In genomic region chr2:13368517-13368916, GRCm38 (mm10) we compare ENCODE assay signal across 20 mouse cellular contexts.
DNase-seq lines count a peak whose midpoint lies in the region; ATAC-seq and TF ChIP-seq lines count a peak whose summit lies in the region.
"Had no signal": no experiment of that assay in that cellular context is flagged by ENCODE, and none has a peak within 500 bp of the region (broad histone marks: within the 10 kb centered on the region; RNA-seq: fewer than 3 reads in every experiment).

No protein-coding gene starts in this region.

- H3K4me1 ChIP-seq in hindbrain, postnatal 0 days (ENCODE audit: insufficient read depth, low read length) = no peaks in the 10 kb centered on the region
- peaks cover 31% of the 10 kb centered on the region for H3K4me1 ChIP-seq in hindbrain, embryonic 13.5 days (replicated peaks)
- peaks cover 22% of the 10 kb centered on the region for H3K4me1 ChIP-seq in midbrain, embryonic 14.5 days (ENCODE audit: control insufficient read depth, insufficient read depth, low read length)
- peaks cover 24% of the 10 kb centered on the region for H3K4me1 ChIP-seq in midbrain, embryonic 15.5 days

- H3K9ac ChIP-seq in hindbrain, postnatal 0 days (replicated peaks; ENCODE audit: low read length) = no peak overlapping the region
- H3K9ac ChIP-seq in hindbrain, embryonic 13.5 days = no peak overlapping the region
- H3K9ac ChIP-seq in midbrain, embryonic 14.5 days (replicated peaks; ENCODE audit: low read length) = no peak overlapping the region
- H3K9ac ChIP-seq in midbrain, embryonic 15.5 days = no peak overlapping the region
- H3K9ac ChIP-seq: heart, embryonic 13.5 days had no signal

- no peak overlapping the region for H3K4me2 ChIP-seq in hindbrain, postnatal 0 days (ENCODE audit: low read depth, low read length)
- H3K4me2 ChIP-seq in hindbrain, embryonic 13.5 days = no peak overlapping the region
- no peak overlapping the region for H3K4me2 ChIP-seq in midbrain, embryonic 14.5 days (ENCODE audit: low read length)
- H3K4me2 ChIP-seq in midbrain, embryonic 15.5 days = no peak overlapping the region
- H3K4me2 ChIP-seq: heart, embryonic 13.5 days had no signal

- H3K36me3 ChIP-seq in hindbrain, postnatal 0 days (ENCODE audit: insufficient read depth, low read length) = no peaks in the 10 kb centered on the region
- H3K36me3 ChIP-seq in hindbrain, embryonic 13.5 days = no peaks in the 10 kb centered on the region
- H3K36me3 ChIP-seq in midbrain, embryonic 14.5 days (ENCODE audit: control insufficient read depth, insufficient read depth, low read length) = no peaks in the 10 kb centered on the region
- no peaks in the 10 kb centered on the region for H3K36me3 ChIP-seq in midbrain, embryonic 15.5 days (replicated peaks)
- H3K36me3 ChIP-seq: embryonic facial prominence, embryonic 10.5 days; G1E; heart, embryonic 13.5 days had no signal

- no peak overlapping the region for H3K27ac ChIP-seq in hindbrain, postnatal 0 days
- no peak overlapping the region for H3K27ac ChIP-seq in hindbrain, embryonic 13.5 days
- H3K27ac ChIP-seq in midbrain, embryonic 14.5 days (replicated peaks; ENCODE audit: low read depth, low read length) = no peak overlapping the region
- H3K27ac ChIP-seq in midbrain, embryonic 15.5 days = no peak overlapping the region
- H3K27ac ChIP-seq: embryonic facial prominence, embryonic 10.5 days; heart, embryonic 13.5 days had no signal

- H3K9me3 ChIP-seq in hindbrain, postnatal 0 days (ENCODE audit: low read length) = no peaks in the 10 kb centered on the region
- no peaks in the 10 kb centered on the region for H3K9me3 ChIP-seq in hindbrain, embryonic 13.5 days
- no peaks in the 10 kb centered on the region for H3K9me3 ChIP-seq in midbrain, embryonic 14.5 days (ENCODE audit: control insufficient read depth, low read length)
- H3K9me3 ChIP-seq in midbrain, embryonic 15.5 days = no peaks in the 10 kb centered on the region
- H3K9me3 ChIP-seq: embryonic facial prominence, embryonic 10.5 days; G1E; heart, embryonic 13.5 days had no signal

- peak; percentile 21; the same call in 1 of the 2 replicates for ATAC-seq in hindbrain, postnatal 0 days
- no peak for ATAC-seq in hindbrain, embryonic 13.5 days (ENCODE audit: low FRiP score)
- ATAC-seq in midbrain, embryonic 14.5 days (ENCODE audit: low FRiP score, low TSS enrichment) = no peak
- no peak for ATAC-seq in midbrain, embryonic 15.5 days (replicated peaks)
- ATAC-seq: CD4-positive, CD25-positive, alpha-beta regulatory T cell, adult 4 months; forebrain, embryonic 16.5 days; hindbrain, embryonic 16.5 days had no signal

- peak; percentile 17 for DNase-seq in cerebellum, postnatal 10 days
- DNase-seq in cerebellum, adult 8-10 months = no peak
- peak; percentile 27 for DNase-seq in hindbrain, postnatal 0 days (ENCODE audit: low spot score)
- DNase-seq in midbrain, embryonic 14.5 days = peak; percentile 13
- DNase-seq in spleen, postnatal 4 days (ENCODE audit: low spot score in 2 of 2) = no peak
- DNase-seq: adrenal gland, adult 8-10 months; adrenal gland, postnatal 36 days; B cell, adult 2 months; cerebellum, adult 11-12 months; cerebellum, adult 9-11 months; gastrocnemius, postnatal 14 days; heart, postnatal 36 days had no signal

- no peak for TF ChIP-seq CTCF in hindbrain, postnatal 0 days (IDR thresholded peaks at IDR 0.05; ENCODE audit: low read depth)

- no peak overlapping the region for H3K4me3 ChIP-seq in hindbrain, postnatal 0 days (ENCODE audit: low read length)
- H3K4me3 ChIP-seq in hindbrain, embryonic 13.5 days = no peak overlapping the region
- H3K4me3 ChIP-seq in midbrain, embryonic 14.5 days (replicated peaks; ENCODE audit: low read depth, low read length) = no peak overlapping the region
- H3K4me3 ChIP-seq in midbrain, embryonic 15.5 days = no peak overlapping the region
- H3K4me3 ChIP-seq: embryonic facial prominence, embryonic 10.5 days; heart, embryonic 13.5 days had no signal

- no peaks in the 10 kb centered on the region for H3K27me3 ChIP-seq in hindbrain, postnatal 0 days (ENCODE audit: insufficient read depth, low read length)
- H3K27me3 ChIP-seq in hindbrain, embryonic 13.5 days = no peaks in the 10 kb centered on the region
- H3K27me3 ChIP-seq in midbrain, embryonic 14.5 days (ENCODE audit: control insufficient read depth, insufficient read depth, low read length) = no peaks in the 10 kb centered on the region
- H3K27me3 ChIP-seq in midbrain, embryonic 15.5 days (replicated peaks) = no peaks in the 10 kb centered on the region
- H3K27me3 ChIP-seq: heart, embryonic 13.5 days had no signal

- 46% methylated on average over 3 of the region's 3 CpGs for WGBS in hindbrain, postnatal 0 days
- WGBS in hindbrain, embryonic 13.5 days = 70% methylated on average over 3 of the region's 3 CpGs
- 54% methylated on average over 3 of the region's 3 CpGs for WGBS in midbrain, embryonic 14.5 days
- 60% methylated on average over 3 of the region's 3 CpGs for WGBS in midbrain, embryonic 15.5 days

Comparison
In these comparisons a context has a peak if more than half of its experiments do, and no peak if none do; other contexts are left out.
1. DNase-seq: peak in cerebellum, postnatal 10 days (2 of 2), hindbrain, postnatal 0 days (single experiment) and midbrain, embryonic 14.5 days (single experiment); none in cerebellum, adult 8-10 months (single experiment) and spleen, postnatal 4 days (0 of 2).